Mouse (Mus musculus): ENCODE measurements around the gene Pax3.

The Pax3 gene

GRCm38 (mm10) chr1:78081761-78082160 lies 115.2 kb downstream of the Pax3 start:
- DNase-seq (ENCODE audit: low spot score in 2 of 2) = no peak

GRCm38 (mm10) chr1:78060850-78061249 lies 136.1 kb downstream of the Pax3 start:
- no peak for DNase-seq (ENCODE audit: low spot score in 2 of 2)

GRCm38 (mm10) chr1:78057939-78058338 lies 139.0 kb downstream of the Pax3 start:
- DNase-seq (ENCODE audit: low spot score in 2 of 2) = no peak

GRCm38 (mm10) chr1:78053677-78054076 lies 143.3 kb downstream of the Pax3 start:
- DNase-seq (ENCODE audit: low spot score in 2 of 2) = no peak

All from frontal cortex, postnatal 25 days (tissue).